Mouse (Mus musculus): ENCODE measurements around the gene Rabl2. TPM values are rescaled to one million over a fixed set of nuclear protein-coding genes. Genes with fewer than 3 reads are reported as not detected.
A peak's percentile ranks its signal among the peaks of the same experiment; 100 is the strongest.

Gene Rabl2
- polyA plus RNA-seq, 1 experiment from 2014 or later = 82.6 TPM

DNA sequence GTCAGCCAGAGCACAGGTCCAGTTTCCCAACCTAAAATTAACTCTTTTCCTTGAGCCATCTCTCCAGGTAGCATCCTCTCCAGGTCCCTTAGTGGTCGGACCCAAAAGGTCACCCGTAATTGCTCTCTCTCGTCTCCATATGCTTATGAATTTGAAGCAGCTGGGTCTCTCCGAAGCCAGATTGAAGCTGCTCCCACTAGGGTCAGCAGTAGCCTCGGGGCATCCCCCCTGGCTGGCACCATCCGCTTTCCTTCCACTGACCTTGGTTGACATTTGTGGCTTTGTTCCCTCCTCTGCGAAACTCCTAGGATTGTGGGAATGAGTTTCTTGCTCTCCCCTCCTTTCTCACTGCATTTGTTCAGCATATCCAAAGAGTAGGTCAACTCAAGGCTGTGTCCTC, 47.6 kb downstream of the Rabl2 start:
- Histone ChIP-seq H3K27ac (replicated peaks; ENCODE audit: low read depth, low read length) (no peak overlapping the region), H3K27me3 (ENCODE audit: control insufficient read depth, insufficient read depth, low read length) (peaks cover 5% of the 10 kb centered on the region; the same call in 1 of the 2 replicates), H3K36me3 (ENCODE audit: control insufficient read depth, insufficient read depth, low read length) (peaks cover 24% of the 10 kb centered on the region), H3K4me2 (ENCODE audit: low read length) (no peak overlapping the region), H3K4me1 (ENCODE audit: control insufficient read depth, insufficient read depth, low read length) (peaks cover 6% of the 10 kb centered on the region; the same call in 1 of the 2 replicates), H3K9me3 (ENCODE audit: control insufficient read depth, low read length) (no peaks in the 10 kb centered on the region), H3K4me3 (replicated peaks; ENCODE audit: low read depth, low read length) (no peak overlapping the region), H3K9ac (replicated peaks; ENCODE audit: low read length) (no peak overlapping the region)
- 85% methylated on average over 7 of the region's 7 CpGs for WGBS
- ATAC-seq (ENCODE audit: low FRiP score, low TSS enrichment) (no peak), DNase-seq (no peak)

GRCm38 (mm10) chr15:89533843-89534207, 57.9 kb downstream of the Rabl2 start:
- ATAC-seq (ENCODE audit: low FRiP score, low TSS enrichment) = no peak
- WGBS = 87% methylated on average over 10 of the region's 10 CpGs

GRCm38 (mm10) chr15:89532924-89533842, 58.5 kb downstream of the Rabl2 start:
- Histone ChIP-seq H3K4me1 (ENCODE audit: control insufficient read depth, insufficient read depth, low read length) (peaks cover 25% of the 10 kb centered on the region), H3K27me3 (ENCODE audit: control insufficient read depth, insufficient read depth, low read length) (no peaks in the 10 kb centered on the region), H3K4me3 (replicated peaks; ENCODE audit: low read depth, low read length) (peak overlapping the region; percentile 47), H3K9me3 (ENCODE audit: control insufficient read depth, low read length) (no peaks in the 10 kb centered on the region), H3K27ac (replicated peaks; ENCODE audit: low read depth, low read length) (peak overlapping the region; percentile 92), H3K36me3 (ENCODE audit: control insufficient read depth, insufficient read depth, low read length) (no peaks in the 10 kb centered on the region), H3K4me2 (ENCODE audit: low read length) (peak overlapping the region; percentile 87), H3K9ac (replicated peaks; ENCODE audit: low read length) (peak overlapping the region; percentile 66)
- WGBS = 61% methylated on average over 23 of the region's 23 CpGs
- DNase-seq (no peak), ATAC-seq (ENCODE audit: low FRiP score, low TSS enrichment) (peak; percentile 57; the same call in 1 of the 2 replicates)

More at GRCm38 (mm10) chr15:89533843-89534207, 57.9 kb downstream of the Rabl2 start:
- H3K4me3 ChIP-seq (replicated peaks; ENCODE audit: low read depth, low read length) = peak overlapping the region; percentile 47
- H3K9me3 ChIP-seq (ENCODE audit: control insufficient read depth, low read length) = no peaks in the 10 kb centered on the region
- H3K27ac ChIP-seq (replicated peaks; ENCODE audit: low read depth, low read length) = no peak overlapping the region
- H3K4me2 ChIP-seq (ENCODE audit: low read length) = peak overlapping the region; percentile 87
- H3K4me1 ChIP-seq (ENCODE audit: control insufficient read depth, insufficient read depth, low read length) = peaks cover 25% of the 10 kb centered on the region
- H3K9ac ChIP-seq (replicated peaks; ENCODE audit: low read length) = peak overlapping the region; percentile 66; the same call in 1 of the 2 replicates
- H3K27me3 ChIP-seq (ENCODE audit: control insufficient read depth, insufficient read depth, low read length) = no peaks in the 10 kb centered on the region
- no peaks in the 10 kb centered on the region for H3K36me3 ChIP-seq (ENCODE audit: control insufficient read depth, insufficient read depth, low read length)
- DNase-seq = no peak

Other genes starting within 250 kb of the Rabl2 start
- 18.3 and 23.9 TPM in 2 replicates for gene Lmf2, start 236.3 kb downstream of the Rabl2 start, polyA plus RNA-seq (2014; fragmentation: Nextera tagmentation; extraction: Ambion mirVana)
- gene Ncaph2, start 236.2 kb downstream of the Rabl2 start, polyA plus RNA-seq (2014; fragmentation: Nextera tagmentation; extraction: Ambion mirVana) = 106 and 111 TPM in 2 replicates
- gene Sco2, start 218.1 kb downstream of the Rabl2 start, polyA plus RNA-seq (2014; fragmentation: Nextera tagmentation; extraction: Ambion mirVana) = 12.2 and 20.7 TPM in 2 replicates
- 2.7 and 3.0 TPM in 2 replicates for gene Tymp, start 214.9 kb downstream of the Rabl2 start, polyA plus RNA-seq (2014; fragmentation: Nextera tagmentation; extraction: Ambion mirVana)
- 0.74 and 0.82 TPM in 2 replicates for gene Odf3b, start 212.6 kb downstream of the Rabl2 start, polyA plus RNA-seq (2014; fragmentation: Nextera tagmentation; extraction: Ambion mirVana)
- gene Klhdc7b, start 207.0 kb downstream of the Rabl2 start, polyA plus RNA-seq (2014; fragmentation: Nextera tagmentation; extraction: Ambion mirVana) = 0.08 TPM in 1 of 2 replicates, not detected in the other
- gene Syce3, start 181.4 kb downstream of the Rabl2 start, polyA plus RNA-seq (2014; fragmentation: Nextera tagmentation; extraction: Ambion mirVana) = not detected in 2 replicates
- 0.97 and 1.5 TPM in 2 replicates for gene Cpt1b, start 166.1 kb downstream of the Rabl2 start, polyA plus RNA-seq (2014; fragmentation: Nextera tagmentation; extraction: Ambion mirVana)
- gene C730034F03Rik, start 162.3 kb downstream of the Rabl2 start, polyA plus RNA-seq (2014; fragmentation: Nextera tagmentation; extraction: Ambion mirVana) = 3.5 and 4.6 TPM in 2 replicates
- gene Gm44502, start 162.2 kb downstream of the Rabl2 start, polyA plus RNA-seq (2014; fragmentation: Nextera tagmentation; extraction: Ambion mirVana) = not detected in 2 replicates
- 76.3 and 84.0 TPM in 2 replicates for gene Chkb, start 162.0 kb downstream of the Rabl2 start, polyA plus RNA-seq (2014; fragmentation: Nextera tagmentation; extraction: Ambion mirVana)
- 57.6 and 61.6 TPM in 2 replicates for gene Mapk8ip2, start 138.0 kb downstream of the Rabl2 start, polyA plus RNA-seq (2014; fragmentation: Nextera tagmentation; extraction: Ambion mirVana)
- gene Arsa, start 114.5 kb downstream of the Rabl2 start, polyA plus RNA-seq (2014; fragmentation: Nextera tagmentation; extraction: Ambion mirVana) = 16.0 and 21.7 TPM in 2 replicates
- 9.9 and 11.5 TPM in 2 replicates for gene Shank3, start 92.3 kb downstream of the Rabl2 start, polyA plus RNA-seq (2014; fragmentation: Nextera tagmentation; extraction: Ambion mirVana)
- gene Acr, start 23.6 kb downstream of the Rabl2 start, polyA plus RNA-seq (2014; fragmentation: Nextera tagmentation; extraction: Ambion mirVana) = 2.1 and 2.3 TPM in 2 replicates
- gene Syt10, start 249.9 kb upstream of the Rabl2 start, polyA plus RNA-seq (2014; fragmentation: Nextera tagmentation; extraction: Ambion mirVana) = 0.74 and 1.1 TPM in 2 replicates

Data from midbrain, embryonic 14.5 days (tissue).